Mouse (Mus musculus): ENCODE data around the gene Hs2st1. TPM values are rescaled to one million over a fixed set of nuclear protein-coding genes. Genes with fewer than 3 reads are reported as not detected.

The Hs2st1 gene
- polyA plus RNA-seq, 1 experiment from 2014 or later = 16.3 TPM

GRCm38 (mm10) chr3:144531023-144531422, 39.0 kb downstream of the Hs2st1 start:
- ATAC-seq = no peak; the same call in 1 of the 2 replicates
- peak overlapping the region; percentile 53; the same call in 1 of the 2 replicates for H3K27ac ChIP-seq (ENCODE audit: low read length)
- H3K27me3 ChIP-seq (replicated peaks; ENCODE audit: control insufficient read depth, insufficient read depth, low read length) = no peaks in the 10 kb centered on the region
- H3K4me2 ChIP-seq (ENCODE audit: low read length) = no peak overlapping the region
- H3K36me3 ChIP-seq (ENCODE audit: control insufficient read depth, insufficient read depth) = no peaks in the 10 kb centered on the region
- no peak overlapping the region for H3K4me3 ChIP-seq (replicated peaks; ENCODE audit: low read length)
- WGBS = 19% methylated on average over 5 of the region's 5 CpGs
- peak overlapping the region; percentile 17; the same call in 1 of the 2 replicates for H3K9ac ChIP-seq (replicated peaks; ENCODE audit: low read depth, low read length)
- H3K9me3 ChIP-seq (ENCODE audit: control insufficient read depth, low read length) = no peaks in the 10 kb centered on the region
- peaks cover 24% of the 10 kb centered on the region for H3K4me1 ChIP-seq (replicated peaks; ENCODE audit: control insufficient read depth, insufficient read depth, low read length)

- Histone ChIP-seq H3K27ac (ENCODE audit: low read length) (no peak overlapping the region), H3K36me3 (ENCODE audit: control insufficient read depth, insufficient read depth) (no peaks in the 10 kb centered on the region), H3K4me2 (ENCODE audit: low read length) (no peak overlapping the region), H3K27me3 (replicated peaks; ENCODE audit: control insufficient read depth, insufficient read depth, low read length) (no peaks in the 10 kb centered on the region), H3K4me1 (replicated peaks; ENCODE audit: control insufficient read depth, insufficient read depth, low read length) (peaks cover 24% of the 10 kb centered on the region), H3K9me3 (ENCODE audit: control insufficient read depth, low read length) (no peaks in the 10 kb centered on the region), H3K4me3 (replicated peaks; ENCODE audit: low read length) (no peak overlapping the region), H3K9ac (replicated peaks; ENCODE audit: low read depth, low read length) (no peak overlapping the region)
- WGBS = 77% methylated on average over 7 of the region's 7 CpGs
- no peak for ATAC-seq
These were observed 42.1 kb downstream of the Hs2st1 start for GRCm38 (mm10) chr3:144527918-144528317.

- WGBS = 34% methylated on average over 10 of the region's 10 CpGs
These were observed 50.3 kb downstream of the Hs2st1 start for GRCm38 (mm10) chr3:144519581-144520272.

GRCm38 (mm10) chr3:144518917-144519316, 51.1 kb downstream of the Hs2st1 start:
- no peaks in the 10 kb centered on the region for H3K36me3 ChIP-seq (ENCODE audit: control insufficient read depth, insufficient read depth)
- no peak overlapping the region for H3K9ac ChIP-seq (replicated peaks; ENCODE audit: low read depth, low read length)
- no peak overlapping the region for H3K4me3 ChIP-seq (replicated peaks; ENCODE audit: low read length)
- H3K4me2 ChIP-seq (ENCODE audit: low read length) = no peak overlapping the region
- H3K4me1 ChIP-seq (replicated peaks; ENCODE audit: control insufficient read depth, insufficient read depth, low read length) = no peaks in the 10 kb centered on the region; the same call in 1 of the 2 replicates
- H3K9me3 ChIP-seq (ENCODE audit: control insufficient read depth, low read length) = no peaks in the 10 kb centered on the region
- 81% methylated on average over 5 of the region's 5 CpGs for WGBS
- no peaks in the 10 kb centered on the region for H3K27me3 ChIP-seq (replicated peaks; ENCODE audit: control insufficient read depth, insufficient read depth, low read length)
- H3K27ac ChIP-seq (ENCODE audit: low read length) = no peak overlapping the region
- no peak for ATAC-seq

More at GRCm38 (mm10) chr3:144519581-144520272, 50.3 kb downstream of the Hs2st1 start:
- no peaks in the 10 kb centered on the region for H3K27me3 ChIP-seq (replicated peaks; ENCODE audit: control insufficient read depth, insufficient read depth, low read length)
- H3K4me3 ChIP-seq (replicated peaks; ENCODE audit: low read length) = no peak overlapping the region
- no peak overlapping the region for H3K27ac ChIP-seq (ENCODE audit: low read length)
- H3K36me3 ChIP-seq (ENCODE audit: control insufficient read depth, insufficient read depth) = no peaks in the 10 kb centered on the region
- ATAC-seq = peak; percentile 42; the same call in 1 of the 2 replicates
- H3K4me2 ChIP-seq (ENCODE audit: low read length) = no peak overlapping the region
- H3K9ac ChIP-seq (replicated peaks; ENCODE audit: low read depth, low read length) = no peak overlapping the region
- H3K4me1 ChIP-seq (replicated peaks; ENCODE audit: control insufficient read depth, insufficient read depth, low read length) = no peaks in the 10 kb centered on the region; the same call in 1 of the 2 replicates
- no peaks in the 10 kb centered on the region for H3K9me3 ChIP-seq (ENCODE audit: control insufficient read depth, low read length)

- Histone ChIP-seq H3K9ac (replicated peaks; ENCODE audit: low read depth, low read length) (no peak overlapping the region), H3K9me3 (ENCODE audit: control insufficient read depth, low read length) (no peaks in the 10 kb centered on the region), H3K36me3 (ENCODE audit: control insufficient read depth, insufficient read depth) (no peaks in the 10 kb centered on the region), H3K4me3 (replicated peaks; ENCODE audit: low read length) (no peak overlapping the region), H3K4me1 (replicated peaks; ENCODE audit: control insufficient read depth, insufficient read depth, low read length) (no peaks in the 10 kb centered on the region; the same call in 1 of the 2 replicates), H3K4me2 (ENCODE audit: low read length) (no peak overlapping the region), H3K27me3 (replicated peaks; ENCODE audit: control insufficient read depth, insufficient read depth, low read length) (no peaks in the 10 kb centered on the region), H3K27ac (ENCODE audit: low read length) (no peak overlapping the region)
- WGBS = 92% methylated on average over 7 of the region's 7 CpGs
- no peak for ATAC-seq
These were observed 54.7 kb downstream of the Hs2st1 start for GRCm38 (mm10) chr3:144515286-144515685.

- no peak overlapping the region for H3K4me2 ChIP-seq (ENCODE audit: low read length)
- H3K4me3 ChIP-seq (replicated peaks; ENCODE audit: low read length) = no peak overlapping the region
- no peaks in the 10 kb centered on the region for H3K9me3 ChIP-seq (ENCODE audit: control insufficient read depth, low read length)
- ATAC-seq = no peak
- H3K9ac ChIP-seq (replicated peaks; ENCODE audit: low read depth, low read length) = no peak overlapping the region
- no peaks in the 10 kb centered on the region for H3K36me3 ChIP-seq (ENCODE audit: control insufficient read depth, insufficient read depth)
- H3K27ac ChIP-seq (ENCODE audit: low read length) = no peak overlapping the region
- H3K4me1 ChIP-seq (replicated peaks; ENCODE audit: control insufficient read depth, insufficient read depth, low read length) = peaks cover 2% of the 10 kb centered on the region; the same call in 1 of the 2 replicates
- no peaks in the 10 kb centered on the region for H3K27me3 ChIP-seq (replicated peaks; ENCODE audit: control insufficient read depth, insufficient read depth, low read length)
- 74% methylated on average over 10 of the region's 10 CpGs for WGBS
These were observed 55.9 kb downstream of the Hs2st1 start for GRCm38 (mm10) chr3:144514122-144514505.

GRCm38 (mm10) chr3:144513169-144514121, 56.5 kb downstream of the Hs2st1 start:
- H3K4me3 ChIP-seq (replicated peaks; ENCODE audit: low read length) = no peak overlapping the region
- no peak overlapping the region for H3K27ac ChIP-seq (ENCODE audit: low read length)
- no peaks in the 10 kb centered on the region for H3K36me3 ChIP-seq (ENCODE audit: control insufficient read depth, insufficient read depth)
- no peak overlapping the region for H3K4me2 ChIP-seq (ENCODE audit: low read length)
- H3K4me1 ChIP-seq (replicated peaks; ENCODE audit: control insufficient read depth, insufficient read depth, low read length) = peaks cover 2% of the 10 kb centered on the region; the same call in 1 of the 2 replicates
- H3K27me3 ChIP-seq (replicated peaks; ENCODE audit: control insufficient read depth, insufficient read depth, low read length) = no peaks in the 10 kb centered on the region
- no peaks in the 10 kb centered on the region for H3K9me3 ChIP-seq (ENCODE audit: control insufficient read depth, low read length)
- no peak overlapping the region for H3K9ac ChIP-seq (replicated peaks; ENCODE audit: low read depth, low read length)
- ATAC-seq = no peak
- WGBS = 85% methylated on average over 16 of the region's 16 CpGs

- no peaks in the 10 kb centered on the region for H3K36me3 ChIP-seq (ENCODE audit: control insufficient read depth, insufficient read depth)
- peaks cover 11% of the 10 kb centered on the region for H3K4me1 ChIP-seq (replicated peaks; ENCODE audit: control insufficient read depth, insufficient read depth, low read length)
- H3K27me3 ChIP-seq (replicated peaks; ENCODE audit: control insufficient read depth, insufficient read depth, low read length) = no peaks in the 10 kb centered on the region
- H3K9ac ChIP-seq (replicated peaks; ENCODE audit: low read depth, low read length) = no peak overlapping the region
- H3K4me3 ChIP-seq (replicated peaks; ENCODE audit: low read length) = no peak overlapping the region
- H3K4me2 ChIP-seq (ENCODE audit: low read length) = no peak overlapping the region
- no peaks in the 10 kb centered on the region for H3K9me3 ChIP-seq (ENCODE audit: control insufficient read depth, low read length)
- 92% methylated on average over 3 of the region's 3 CpGs for WGBS
- H3K27ac ChIP-seq (ENCODE audit: low read length) = no peak overlapping the region
- no peak for ATAC-seq
These were observed 59.3 kb downstream of the Hs2st1 start for GRCm38 (mm10) chr3:144510724-144511123.

GRCm38 (mm10) chr3:144508342-144508741, 61.6 kb downstream of the Hs2st1 start:
- no peak overlapping the region for H3K4me3 ChIP-seq (replicated peaks; ENCODE audit: low read length)
- no peak overlapping the region for H3K27ac ChIP-seq (ENCODE audit: low read length)
- H3K4me1 ChIP-seq (replicated peaks; ENCODE audit: control insufficient read depth, insufficient read depth, low read length) = peaks cover 11% of the 10 kb centered on the region
- no peaks in the 10 kb centered on the region for H3K36me3 ChIP-seq (ENCODE audit: control insufficient read depth, insufficient read depth)
- 0 out of 2 replicates have a peak, but pooled peaks have one; percentile 16 for ATAC-seq
- H3K9ac ChIP-seq (replicated peaks; ENCODE audit: low read depth, low read length) = no peak overlapping the region
- H3K27me3 ChIP-seq (replicated peaks; ENCODE audit: control insufficient read depth, insufficient read depth, low read length) = no peaks in the 10 kb centered on the region
- WGBS = 83% methylated on average over 4 of the region's 4 CpGs
- no peaks in the 10 kb centered on the region for H3K9me3 ChIP-seq (ENCODE audit: control insufficient read depth, low read length)
- no peak overlapping the region for H3K4me2 ChIP-seq (ENCODE audit: low read length)

All from forebrain, embryonic 16.5 days (tissue).